Mouse (Mus musculus) testis, adult 2 months (tissue): ENCODE measurements around the gene Zbtb34. TPM values are rescaled to one million over a fixed set of nuclear protein-coding genes. Genes with fewer than 3 reads are reported as not detected.
A peak's percentile ranks its signal among the peaks of the same experiment; 100 is the strongest.

ENCODE experiments used
- H3K27ac ChIP-seq: fragments of 200-500 bp; 2 replicates; pipeline ENCODE4 v1.5.1; 2012; ENCODE audit warnings: low read depth, low read length; ENCODE audit not compliant: control insufficient read depth, insufficient read depth
- H3K27me3 ChIP-seq: fragments of 200-500 bp; 2 replicates; pipeline ENCODE4 v1.6.1; 2012; ENCODE audit warnings: mild to moderate bottlenecking, low read length, moderate library complexity; ENCODE audit not compliant: control insufficient read depth, insufficient read depth
- H3K36me3 ChIP-seq: fragments of 200-500 bp; 2 replicates; pipeline ENCODE4 v1.6.1; 2012; ENCODE audit warnings: mild to moderate bottlenecking, low read length; ENCODE audit not compliant: control insufficient read depth, insufficient read depth
- H3K4me1 ChIP-seq: fragments of 200-500 bp; 2 replicates; pipeline ENCODE4 v1.6.1; 2012; ENCODE audit warnings: low read length; ENCODE audit not compliant: control insufficient read depth, insufficient read depth
- H3K4me3 ChIP-seq: fragments of 200-500 bp; 2 replicates; pipeline ENCODE4 v1.5.1; 2012; ENCODE audit warnings: low read depth, mild to moderate bottlenecking, low read length, moderate library complexity, mixed read lengths; ENCODE audit not compliant: control insufficient read depth
- CTCF ChIP-seq: fragments of 200-500 bp; IDR thresholded peaks from 2 replicates; pipeline ENCODE4 v1.5.1; 2012; ENCODE audit warnings: low read depth, mild to moderate bottlenecking, inconsistent platforms, low read length, moderate library complexity; ENCODE audit not compliant: control insufficient read depth, insufficient read depth, insufficient replicate concordance
- POLR2A ChIP-seq: fragments of 200-500 bp; IDR thresholded peaks from 2 replicates; pipeline ENCODE4 v1.6.1; 2012; ENCODE audit warnings: low read depth, mild to moderate bottlenecking, inconsistent platforms, low read length, moderate library complexity; ENCODE audit not compliant: control insufficient read depth
- polyA plus RNA-seq: library from polyadenylated mRNA; depleted of rRNA; stranded (reverse); fragments of >200 nt; gene quantifications from 2 replicates; pipeline ENCODE4 v1.2.3, GENCODE M21; 2012

Gene Zbtb34
- polyA plus RNA-seq, 1 experiment = 10.5 TPM

DNA sequence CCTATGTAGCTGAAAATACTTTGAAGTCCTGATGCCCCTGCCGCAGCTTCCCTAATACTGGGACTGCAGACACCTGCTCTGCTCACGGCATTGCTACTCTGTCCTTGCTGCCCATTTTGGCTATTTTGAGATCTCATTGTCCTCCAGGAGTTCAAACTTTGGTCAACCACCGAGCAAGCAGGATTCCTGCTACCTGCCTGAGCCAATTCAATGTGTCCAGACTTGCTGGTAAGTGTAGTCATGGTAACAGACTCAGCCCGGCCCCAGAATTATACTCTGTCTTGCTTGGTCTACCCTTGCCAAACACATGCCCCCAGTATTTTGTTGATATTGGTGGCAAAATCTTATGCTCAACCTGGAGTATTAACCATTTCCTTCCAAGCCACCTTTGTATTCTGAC, 34.1 kb downstream of the Zbtb34 start:
- TF ChIP-seq CTCF = no peak
- TF ChIP-seq POLR2A = no peak
- Histone ChIP-seq H3K27me3 (no peaks in the 10 kb centered on the region), H3K27ac (no peak overlapping the region), H3K36me3 (no peaks in the 10 kb centered on the region), H3K4me3 (no peak overlapping the region), H3K4me1 (no peaks in the 10 kb centered on the region)

DNA sequence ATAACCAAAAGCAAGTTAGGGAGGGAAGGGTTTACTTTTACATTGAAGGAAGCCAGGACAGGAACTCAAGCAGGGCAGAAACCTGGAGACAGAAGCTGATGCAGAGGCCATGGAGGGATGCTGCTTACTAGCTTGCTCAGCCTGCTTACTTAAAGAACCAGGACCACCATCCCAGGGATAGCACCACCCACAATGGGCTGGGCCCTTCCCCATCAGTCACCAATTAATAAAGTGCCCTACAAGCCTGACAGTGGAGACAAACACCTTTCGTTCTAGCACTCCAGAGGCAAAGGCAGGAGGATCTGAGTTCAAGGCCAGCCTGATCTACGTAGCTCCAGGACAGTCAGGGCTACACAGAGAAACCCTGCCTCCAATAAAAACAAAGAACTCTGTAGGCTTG, 36.1 kb downstream of the Zbtb34 start:
- Histone ChIP-seq H3K4me1 (no peaks in the 10 kb centered on the region), H3K36me3 (no peaks in the 10 kb centered on the region), H3K27ac (no peak overlapping the region), H3K27me3 (no peaks in the 10 kb centered on the region), H3K4me3 (no peak overlapping the region)
- no peak for TF ChIP-seq CTCF
- no peak for TF ChIP-seq POLR2A

GRCm38 (mm10) chr2:33393951-33394635, 37.0 kb downstream of the Zbtb34 start:
- Histone ChIP-seq H3K4me1 (no peaks in the 10 kb centered on the region), H3K27me3 (no peaks in the 10 kb centered on the region), H3K27ac (no peak overlapping the region), H3K4me3 (no peak overlapping the region), H3K36me3 (no peaks in the 10 kb centered on the region)
- TF ChIP-seq CTCF = no peak
- no peak for TF ChIP-seq POLR2A

GRCm38 (mm10) chr2:33393021-33393420, 38.1 kb downstream of the Zbtb34 start:
- Histone ChIP-seq H3K27ac (no peak overlapping the region), H3K36me3 (no peaks in the 10 kb centered on the region), H3K4me3 (no peak overlapping the region), H3K4me1 (no peaks in the 10 kb centered on the region), H3K27me3 (no peaks in the 10 kb centered on the region)
- TF ChIP-seq CTCF = no peak
- no peak for TF ChIP-seq POLR2A

DNA sequence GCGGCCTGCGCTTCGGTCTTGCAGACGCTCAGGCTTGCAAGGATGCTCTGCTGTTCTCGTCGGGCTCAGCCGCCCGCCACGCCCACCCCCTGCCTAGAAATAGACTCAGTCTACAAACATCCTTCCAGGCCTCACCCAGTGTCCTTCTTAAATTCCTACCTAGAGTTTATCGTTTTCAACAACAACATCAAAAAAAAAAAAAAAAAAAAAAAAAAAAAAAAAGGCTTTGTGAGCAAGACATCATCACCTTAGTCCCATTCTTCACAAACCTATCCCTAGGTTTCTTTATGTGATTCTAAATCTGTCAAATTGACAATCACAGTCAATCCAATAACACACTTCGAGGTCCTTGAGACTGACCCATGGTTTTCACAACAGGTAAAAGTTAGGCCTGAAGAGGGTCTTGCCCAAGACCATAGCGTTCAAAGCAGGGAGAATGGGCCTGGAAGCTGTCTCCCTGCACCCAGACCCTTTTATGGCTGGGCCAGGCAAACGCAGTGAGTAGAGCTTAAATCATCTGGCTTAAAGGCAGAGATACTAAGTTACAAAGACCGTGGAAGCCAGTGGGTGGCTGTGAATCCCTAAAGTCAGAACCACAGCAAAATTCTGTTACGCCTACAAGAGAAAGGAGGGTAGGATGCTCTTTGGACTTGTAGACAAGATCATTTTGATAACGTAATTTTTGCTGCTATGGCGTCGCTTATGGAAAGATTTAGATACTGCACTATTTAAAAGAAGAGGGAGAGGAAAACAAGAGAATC, 59.3 kb downstream of the Zbtb34 start:
- no peaks in the 10 kb centered on the region for H3K36me3 ChIP-seq
- peaks cover 8% of the 10 kb centered on the region for H3K4me1 ChIP-seq
- peak overlapping the region; percentile 66 for H3K4me3 ChIP-seq
- TF ChIP-seq POLR2A (no peak), CTCF (no peak)
- H3K27ac ChIP-seq = no peak overlapping the region
- no peaks in the 10 kb centered on the region for H3K27me3 ChIP-seq

DNA sequence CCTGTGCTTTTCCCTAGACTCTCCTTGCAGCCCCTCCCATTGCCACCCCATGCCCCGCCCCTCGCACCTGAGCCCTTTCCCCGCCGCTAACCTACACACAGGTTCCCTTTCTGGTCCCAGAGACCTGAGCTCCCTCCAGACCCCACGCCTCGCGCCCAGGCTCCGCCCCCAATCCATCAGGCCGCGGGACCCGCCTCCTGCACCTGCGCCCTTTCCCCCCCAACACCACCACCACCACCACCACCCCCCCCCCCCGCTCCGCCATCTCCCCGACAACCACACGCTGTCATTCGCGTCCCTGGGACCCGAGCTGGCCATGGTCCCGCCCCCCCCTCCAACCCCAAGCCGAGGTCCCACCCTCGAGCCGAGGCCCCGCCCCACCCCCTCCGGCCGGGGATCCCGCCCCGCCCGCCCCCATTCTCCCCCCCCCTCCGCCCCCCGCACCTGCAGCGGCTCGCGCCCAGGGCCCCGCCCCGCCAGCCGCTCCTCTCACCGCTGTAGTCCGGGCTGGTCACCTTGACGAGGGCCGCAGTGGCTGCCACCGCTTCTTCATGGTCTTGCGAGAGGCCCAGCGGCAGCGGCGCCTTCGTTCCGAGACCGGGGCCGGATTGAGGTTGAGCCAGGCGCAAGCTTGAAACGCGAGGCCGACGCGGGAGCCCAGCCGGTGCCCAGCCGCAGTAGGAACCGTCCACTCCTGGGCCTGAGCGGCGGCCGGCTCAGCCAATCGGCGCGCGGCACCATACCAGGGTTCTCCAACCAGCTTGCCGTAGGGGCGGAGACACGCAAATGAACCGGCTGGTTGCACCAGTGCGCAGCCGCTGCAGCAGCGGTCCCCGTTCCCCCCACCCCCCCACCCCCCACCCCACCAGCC, 60.1 kb downstream of the Zbtb34 start, which contains the start of gene Ralgps1:
Gene Ralgps1, minus strand, starts transcription at position 710 of the 871 bp plus-strand sequence.
- Histone ChIP-seq H3K27me3 (no peaks in the 10 kb centered on the region), H3K27ac (peak within 1 kb of the TSS; percentile 87), H3K36me3 (no peaks in the 10 kb centered on the region), H3K4me1 (peaks cover 8% of the 10 kb centered on the region), H3K4me3 (peak within 1 kb of the TSS; percentile 83)
- TF ChIP-seq CTCF = no peak
- TF ChIP-seq POLR2A = peak; percentile 76

DNA sequence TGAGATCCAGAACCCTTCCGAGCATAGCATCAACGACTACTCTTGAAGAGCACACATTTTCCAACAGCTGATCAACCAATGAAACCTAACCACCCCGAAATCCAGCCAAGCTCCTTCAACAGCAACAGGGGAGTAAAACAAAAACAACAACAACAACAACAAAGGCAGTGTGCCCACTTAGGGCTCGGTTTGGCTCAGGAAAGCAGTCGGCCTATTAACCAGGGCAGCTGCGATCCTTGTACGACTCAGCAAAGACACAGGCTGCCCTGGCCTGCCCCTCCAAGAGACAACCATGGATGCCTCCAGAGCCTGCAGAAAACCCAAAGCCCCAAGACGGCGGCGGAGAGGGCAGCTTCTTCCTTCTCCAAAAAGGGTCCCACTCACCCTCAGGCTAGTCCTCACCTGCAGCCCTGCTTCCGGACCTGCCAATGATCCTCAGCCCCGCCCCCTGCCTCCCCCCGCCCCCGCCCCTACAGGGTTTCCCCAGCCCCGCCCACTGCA, 60.8 kb downstream of the Zbtb34 start:
- Histone ChIP-seq H3K36me3 (no peaks in the 10 kb centered on the region), H3K4me1 (peaks cover 8% of the 10 kb centered on the region), H3K27me3 (no peaks in the 10 kb centered on the region), H3K4me3 (peak overlapping the region; percentile 79), H3K27ac (no peak overlapping the region)
- TF ChIP-seq POLR2A = no peak
- no peak for TF ChIP-seq CTCF
